Mouse (Mus musculus): ENCODE results near the gene Dnase2b.

DNA sequence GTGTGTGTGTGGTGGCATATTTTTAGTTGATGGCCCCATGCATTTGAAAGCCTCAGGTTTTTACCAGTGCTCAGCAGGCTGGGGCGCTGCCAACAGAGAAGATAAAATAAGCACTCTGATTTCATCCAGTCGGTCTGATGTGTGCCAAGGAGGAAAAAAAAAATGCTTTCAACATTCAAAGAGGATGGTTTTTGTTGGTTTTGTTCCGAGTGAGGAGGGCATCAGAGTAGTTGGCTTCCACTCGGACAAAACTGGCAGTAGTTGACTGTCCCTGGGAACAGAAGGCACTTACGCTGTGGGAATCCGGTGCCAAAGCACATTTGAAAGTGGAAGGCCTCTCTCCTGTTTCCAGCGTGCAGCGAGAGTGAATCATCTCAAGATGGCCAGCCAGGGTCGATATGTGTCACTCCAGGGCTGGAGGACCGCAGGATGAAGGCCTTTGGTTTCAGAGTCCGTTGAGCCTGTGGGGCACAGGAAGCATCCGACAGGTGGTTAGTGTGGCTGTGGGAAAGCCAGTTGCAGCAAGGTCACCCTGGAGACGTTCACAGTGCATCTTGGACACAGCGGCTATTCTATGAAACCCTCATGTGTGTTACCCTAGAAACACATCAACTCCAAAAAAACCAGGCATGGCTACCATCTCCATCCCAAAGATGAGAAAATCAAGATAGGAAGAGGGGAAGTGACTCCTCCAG is 5.3 kb upstream of the Dnase2b start:
- TF ChIP-seq CTCF (IDR thresholded peaks at IDR 0.05; ENCODE audit: low read depth), result no peak
- TF ChIP-seq EP300 (IDR thresholded peaks at IDR 0.05; ENCODE audit: low read depth), result no peak

Measured in heart, postnatal 0 days (tissue).